In genomic region chr19:39156836-39157235, GRCm38 (mm10) we compare ENCODE assay signal across 23 mouse cellular contexts. TPM values are rescaled to one million over a fixed set of nuclear protein-coding genes. Genes with fewer than 3 reads are reported as not detected.
DNase-seq lines count a peak whose midpoint lies in the region; TF ChIP-seq lines count a peak whose summit lies in the region.
"Not testable (repeated sequence)": the region's sequence is repeated elsewhere in the genome, so short reads cannot be mapped to it uniquely, and the experiment has no call there.
"Had no signal": no experiment of that assay in that cellular context is flagged by ENCODE, and none has a peak within 500 bp of the region (broad histone marks: within the 10 kb centered on the region; RNA-seq: fewer than 3 reads in every experiment).

No protein-coding gene starts in this region.

- not testable (repeated sequence) for H3K27ac ChIP-seq in ES-Bruce4 (ENCODE audit: insufficient read depth, low read length); ES-E14 (ENCODE audit: insufficient read depth, low read depth, low read length, poor library complexity, severe bottlenecking)

- TF ChIP-seq CTCF in E14TG2a.4 (conservative IDR thresholded peaks at IDR 0.05; ENCODE audit: low read length); ES-Bruce4 (IDR thresholded peaks at IDR 0.05; ENCODE audit: low read depth, low read length): not testable (repeated sequence)

- not testable (repeated sequence) for TF ChIP-seq POLR2A in ES-Bruce4 (IDR thresholded peaks at IDR 0.05; ENCODE audit: insufficient read depth, low read length)

- H3K4me3 ChIP-seq in E14TG2a.4 (replicated peaks; ENCODE audit: low read length) = peak overlapping the region; percentile 46
- H3K4me3 ChIP-seq in ES-Bruce4 (ENCODE audit: low read depth, low read length) = peak overlapping the region; percentile 40
- peak overlapping the region; percentile 28 to 45; a peak in 2 of 4 replicates for H3K4me3 ChIP-seq in ES-E14 (ENCODE audit: insufficient read depth in 1 of 2, low read depth in 1 of 2, low read length in 2 of 2, poor library complexity in 1 of 2, severe bottlenecking in 1 of 2)

- not testable (repeated sequence) for H3K36me3 ChIP-seq in E14TG2a.4 (ENCODE audit: insufficient read depth, low read length); ES-Bruce4 (ENCODE audit: control insufficient read depth, insufficient read depth, low read length, poor library complexity, severe bottlenecking); ES-E14 (ENCODE audit: control insufficient read depth, insufficient read depth, low read length, poor library complexity, severe bottlenecking)

- TF ChIP-seq EP300 in ES-Bruce4 (IDR thresholded peaks at IDR 0.05; ENCODE audit: insufficient read depth, low read depth, low read length) = not testable (repeated sequence)

- DNase-seq in ES-CJ7 (ENCODE audit: low read depth, low spot score) = peak; percentile 33
- DNase-seq in ES-E14 (ENCODE audit: low read depth, low spot score) = not testable (repeated sequence)
- peak; percentile 62 for DNase-seq in R1 (ENCODE audit: low read depth, low spot score)
- peak; percentile 50 for DNase-seq in ZHBTc4 (ENCODE audit: low read depth, low spot score)

- H3K9me3 ChIP-seq in E14TG2a.4 (ENCODE audit: low read length); ES-Bruce4 (replicated peaks; ENCODE audit: control insufficient read depth, insufficient read depth, low read length, poor library complexity, severe bottlenecking); ES-E14 (ENCODE audit: control insufficient read depth, insufficient read depth, low read depth, low read length): not testable (repeated sequence)

- in situ Hi-C loops in ES-E14 (cut with MboI; ENCODE audit: low sequenced_read_pairs in 2 of 2, unreplicated experiment in 2 of 2) = not testable (repeated sequence)

- not testable (repeated sequence) for H3K4me1 ChIP-seq in E14TG2a.4 (replicated peaks; ENCODE audit: low read depth, low read length); ES-Bruce4 (ENCODE audit: control insufficient read depth, insufficient read depth, low read length); ES-E14 (ENCODE audit: control insufficient read depth in 2 of 2, insufficient read depth in 2 of 2, low read length in 2 of 2, poor library complexity in 1 of 2)

- not testable (repeated sequence) for H3K9ac ChIP-seq in ES-Bruce4 (ENCODE audit: low read depth, poor library complexity, severe bottlenecking); ES-E14 (ENCODE audit: insufficient read depth, low read depth, low read length, poor library complexity, severe bottlenecking)

- not testable (repeated sequence) for H3K27me3 ChIP-seq in E14TG2a.4 (ENCODE audit: insufficient read depth, low read length); ES-Bruce4 (ENCODE audit: control insufficient read depth, insufficient read depth, low read length, poor library complexity, severe bottlenecking)

RNA-seq across cellular contexts. Expression of gene Cyp2c66, which starts 43.1 kb away (rescaled TPM):
- polyA plus RNA-seq in ES-Bruce4 (2011; ENCODE audit: insufficient read depth, insufficient read length, low read depth, missing spikeins) = not detected in 2 replicates
- total RNA-seq in ES-E14 (2012; rRNA removed) = not detected in 2 replicates
- total RNA-seq: adrenal gland, adult 18-20 months; adrenal gland, adult 2 months; adrenal gland, adult 8-10 months; adrenal gland, postnatal 10 days; adrenal gland, postnatal 14 days; adrenal gland, postnatal 25 days; adrenal gland, postnatal 36 days; adrenal gland, postnatal 4 days; CH12.LX; MEL had no signal
- polyA plus RNA-seq: activated CD4-positive, CD25-positive, alpha-beta regulatory T cell, adult 4 months; adrenal gland, adult 2 months; brain, embryonic 14.5 days; C2C12; CD4-positive, CD25-positive, alpha-beta regulatory T cell, adult 4 months; cerebellum, adult 2 months; G1E; Patski had no signal
